Mouse (Mus musculus) monocyte, adult 59 days (primary cell): ENCODE data around the gene Hba-a1. TPM values are rescaled to one million over a fixed set of nuclear protein-coding genes. Genes with fewer than 3 reads are reported as not detected.

Experiments used
- total RNA-seq, 2 experiments: library from RNA; stranded (reverse); gene quantifications; one replicate each; pipeline ENCODE4 v1.2.4; 2023

The Hba-a1 gene
- 100 to 1,000 TPM in 1 of 2 experiments, 10 to 100 TPM in 1; 25.9 to 166 TPM for total RNA-seq

DNA sequence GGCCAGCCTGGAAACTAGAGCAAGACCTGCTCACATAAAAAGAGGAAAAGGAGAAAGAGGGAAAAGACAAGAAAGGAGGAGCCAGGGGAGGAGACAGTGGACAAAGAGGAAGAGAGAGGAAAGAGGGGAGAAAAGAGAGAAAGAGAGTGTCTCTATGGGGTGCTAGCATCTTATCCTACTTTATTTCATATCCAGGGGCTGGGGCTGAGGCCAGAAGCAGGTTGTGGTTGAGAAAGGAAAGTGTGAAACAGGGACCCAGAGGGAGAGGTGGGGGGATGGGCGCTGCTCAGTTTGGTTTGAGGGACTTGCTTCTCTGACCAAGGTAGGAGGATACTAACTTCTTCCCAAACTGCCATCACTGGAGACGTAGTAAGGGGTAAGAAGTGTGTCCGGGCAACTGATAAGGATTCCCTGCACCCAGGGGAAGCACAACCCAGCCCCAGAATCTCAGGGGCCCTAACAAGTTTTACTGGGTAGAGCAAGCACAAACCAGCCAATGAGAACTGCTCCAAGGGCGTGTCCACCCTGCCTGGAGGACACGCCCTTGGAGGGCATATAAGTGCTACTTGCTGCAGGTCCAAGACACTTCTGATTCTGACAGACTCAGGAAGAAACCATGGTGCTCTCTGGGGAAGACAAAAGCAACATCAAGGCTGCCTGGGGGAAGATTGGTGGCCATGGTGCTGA lies at the start of gene Hba-a1:
Gene Hba-a1 (plus strand): TSS at position 421 of the 687 bp plus-strand sequence.

GRCm38 (mm10) chr11:32267188-32267884 lies 16.0 kb upstream of the Hba-a1 start, which contains the start of gene Nprl3:
TSS of gene Nprl3 (minus strand) at chr11:32267707.

DNA sequence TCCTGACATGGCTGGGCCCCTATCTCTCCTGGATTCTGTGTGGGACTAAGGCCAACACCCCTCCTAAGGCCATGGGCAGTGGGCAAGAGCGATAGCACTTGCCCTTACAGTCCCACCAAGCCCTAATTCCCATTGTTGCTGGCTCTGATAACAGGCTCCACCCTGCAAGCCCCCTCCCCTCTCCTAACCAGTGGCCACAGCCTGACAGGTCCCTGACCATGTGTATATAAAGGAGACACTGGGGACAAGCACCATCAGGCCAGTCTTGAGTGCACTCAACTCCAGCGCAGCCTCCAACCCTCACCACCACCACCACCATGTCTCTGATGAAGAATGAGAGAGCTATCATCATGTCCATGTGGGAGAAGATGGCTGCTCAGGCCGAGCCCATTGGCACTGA lies 7.0 kb upstream of the Hba-a1 start, which contains the start of gene Hba-x:
Gene Hba-x (plus strand): TSS at position 54 of the 400 bp plus-strand sequence.

GRCm38 (mm10) chr11:32286695-32287492 lies 3.6 kb downstream of the Hba-a1 start, which contains the start of gene Hbq1b:
TSS of gene Hbq1b (plus strand) at chr11:32286965.

DNA sequence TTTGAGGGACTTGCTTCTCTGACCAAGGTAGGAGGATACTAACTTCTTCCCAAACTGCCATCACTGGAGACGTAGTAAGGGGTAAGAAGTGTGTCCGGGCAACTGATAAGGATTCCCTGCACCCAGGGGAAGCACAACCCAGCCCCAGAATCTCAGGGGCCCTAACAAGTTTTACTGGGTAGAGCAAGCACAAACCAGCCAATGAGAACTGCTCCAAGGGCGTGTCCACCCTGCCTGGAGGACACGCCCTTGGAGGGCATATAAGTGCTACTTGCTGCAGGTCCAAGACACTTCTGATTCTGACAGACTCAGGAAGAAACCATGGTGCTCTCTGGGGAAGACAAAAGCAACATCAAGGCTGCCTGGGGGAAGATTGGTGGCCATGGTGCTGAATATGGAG lies 12.9 kb downstream of the Hba-a1 start, which contains the start of gene Hba-a2:
Gene Hba-a2 (plus strand): TSS at position 287 of the 400 bp plus-strand sequence.

DNA sequence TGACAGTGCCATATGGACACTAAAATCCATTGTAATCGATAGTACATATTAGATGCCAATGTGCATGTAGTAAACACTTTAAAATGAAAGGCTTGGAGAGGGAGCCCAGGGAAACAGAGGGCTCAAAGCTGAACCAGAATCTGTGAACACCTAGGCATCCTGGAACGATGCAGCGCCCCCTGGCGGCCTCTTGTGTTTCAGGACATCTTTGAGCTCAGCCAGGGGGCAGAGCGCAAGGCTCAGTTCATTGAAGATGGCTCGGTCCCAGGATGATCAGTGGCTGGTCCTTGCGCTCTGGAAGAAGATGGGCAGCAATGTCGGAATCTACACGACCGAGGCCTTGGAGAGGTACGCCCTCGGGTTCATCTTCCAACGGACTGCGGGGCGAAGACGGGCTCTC lies 16.6 kb downstream of the Hba-a1 start, which contains the start of gene Hbq1a:
Gene Hbq1a (plus strand): TSS at position 205 of the 400 bp plus-strand sequence.

Other genes with a start within 250 kb of the Hba-a1 start
- not detected for gene Il9r, start 83.2 kb upstream of the Hba-a1 start, total RNA-seq
- gene Snrnp25, start 78.1 kb upstream of the Hba-a1 start, total RNA-seq = 10 to 100 TPM in 1 of 2 experiments, 1 to 10 TPM in 1; 8.4 to 11.5 TPM
- gene Rhbdf1, start 61.2 kb upstream of the Hba-a1 start, total RNA-seq = 1 to 10 TPM; 2.1 to 5.4 TPM
- gene Mpg, start 57.0 kb upstream of the Hba-a1 start, total RNA-seq = 10 to 100 TPM; 14.1 to 16.5 TPM
- gene Nprl3, start 15.8 kb upstream of the Hba-a1 start, total RNA-seq = 10 to 100 TPM; 32.3 to 39.0 TPM
- gene Hba-x, start 7.1 kb upstream of the Hba-a1 start, total RNA-seq = not detected
- not detected for gene Hbq1b, start 3.5 kb downstream of the Hba-a1 start, total RNA-seq
- gene Hba-a2, start 13.0 kb downstream of the Hba-a1 start, total RNA-seq = 100 to 1,000 TPM in 1 of 2 experiments, 10 to 100 TPM in 1; 12.9 to 122 TPM
- not detected for gene Hbq1a, start 16.6 kb downstream of the Hba-a1 start, total RNA-seq
- gene Sh3pxd2b, start 64.3 kb downstream of the Hba-a1 start, total RNA-seq = 10 to 100 TPM in 1 of 2 experiments, 1 to 10 TPM in 1; 9.4 to 10.0 TPM
- 1 to 10 TPM; 2.1 to 5.6 TPM for gene Ubtd2, start 171.9 kb downstream of the Hba-a1 start, total RNA-seq
- 1 to 10 TPM; 3.1 to 6.6 TPM for gene Efcab9, start 248.6 kb downstream of the Hba-a1 start, total RNA-seq
- gene Stk10, start 249.8 kb downstream of the Hba-a1 start, total RNA-seq = 100 to 1,000 TPM; 477 to 557 TPM